Mouse (Mus musculus): ENCODE results near the gene Gm49361.

- TF ChIP-seq CTCF (IDR thresholded peaks at IDR 0.05; ENCODE audit: control insufficient read depth, insufficient read depth, insufficient replicate concordance, low read depth, low read length), result no peak
- TF ChIP-seq POLR2A (IDR thresholded peaks at IDR 0.05; ENCODE audit: control insufficient read depth, low read depth, low read length), result no peak
Observed at GRCm38 (mm10) chr14:57694246-57694645, 51.7 kb downstream of the Gm49361 start.
